In the genomic region with DNA sequence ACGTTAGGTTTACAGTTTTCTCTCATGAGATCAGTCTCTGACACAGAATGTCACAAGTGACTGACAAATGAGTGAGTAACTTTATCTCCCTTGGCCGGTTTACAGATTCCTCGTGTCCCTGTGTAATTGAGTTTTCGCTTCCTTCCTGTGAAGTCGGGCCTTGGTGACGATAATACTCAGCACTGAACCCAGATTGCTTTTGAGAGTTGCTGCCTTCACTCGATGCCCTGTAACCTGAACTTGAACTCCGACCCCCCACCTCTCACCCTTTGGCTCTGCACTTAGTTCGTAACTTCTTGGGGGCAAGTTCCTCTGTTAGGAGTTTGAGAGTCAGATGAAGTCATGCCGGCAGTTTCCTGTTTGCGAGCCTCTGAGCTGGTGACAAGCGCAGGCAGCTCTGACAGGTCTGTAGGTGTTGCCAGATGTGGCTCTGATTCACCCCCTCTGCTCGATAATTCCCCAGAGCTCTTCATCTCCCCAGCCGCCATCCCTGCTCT, we compare ENCODE assay signal across 8 mouse cellular contexts.
DNase-seq lines count a peak whose midpoint lies in the region; ATAC-seq and TF ChIP-seq lines count a peak whose summit lies in the region.

No protein-coding gene starts in this region.

- H3K36me3 ChIP-seq in neural tube, embryonic 13.5 days = no peaks in the 10 kb centered on the region
- H3K36me3 ChIP-seq in embryonic facial prominence, embryonic 13.5 days = no peaks in the 10 kb centered on the region
- no peaks in the 10 kb centered on the region for H3K36me3 ChIP-seq in lung, embryonic 15.5 days
- H3K36me3 ChIP-seq in intestine, postnatal 0 days (ENCODE audit: control insufficient read depth, insufficient read depth) = no peaks in the 10 kb centered on the region

- no peak for TF ChIP-seq CTCF in intestine, postnatal 0 days (IDR thresholded peaks at IDR 0.05; ENCODE audit: low read depth)

- ATAC-seq in neural tube, embryonic 13.5 days (ENCODE audit: low read depth) = no peak
- ATAC-seq in embryonic facial prominence, embryonic 13.5 days (ENCODE audit: insufficient number of reproducible peaks, insufficient read depth, low FRiP score, low TSS enrichment, low read depth) = no peak; the same call in 1 of the 2 replicates
- no peak for ATAC-seq in lung, embryonic 15.5 days (ENCODE audit: borderline replicate concordance, extremely low read depth, low FRiP score, low TSS enrichment)
- no peak for ATAC-seq in intestine, postnatal 0 days

- H3K27me3 ChIP-seq in neural tube, embryonic 13.5 days = no peaks in the 10 kb centered on the region
- H3K27me3 ChIP-seq in embryonic facial prominence, embryonic 13.5 days = peaks cover 2% of the 10 kb centered on the region; the same call in 1 of the 2 replicates
- no peaks in the 10 kb centered on the region for H3K27me3 ChIP-seq in lung, embryonic 15.5 days
- no peaks in the 10 kb centered on the region for H3K27me3 ChIP-seq in intestine, postnatal 0 days (replicated peaks; ENCODE audit: control insufficient read depth, insufficient read depth, low read length)

- H3K27ac ChIP-seq in neural tube, embryonic 13.5 days (replicated peaks) = peak overlapping the region; percentile 28; the same call in 1 of the 2 replicates
- no peak overlapping the region for H3K27ac ChIP-seq in embryonic facial prominence, embryonic 13.5 days
- H3K27ac ChIP-seq in lung, embryonic 15.5 days = no peak overlapping the region
- no peak overlapping the region for H3K27ac ChIP-seq in intestine, postnatal 0 days (ENCODE audit: low read depth, low read length)

- H3K4me2 ChIP-seq in neural tube, embryonic 13.5 days = no peak overlapping the region
- 0 out of 2 replicates have a peak overlapping the region, but pooled peaks have one; percentile 0 for H3K4me2 ChIP-seq in embryonic facial prominence, embryonic 13.5 days
- H3K4me2 ChIP-seq in lung, embryonic 15.5 days = peak overlapping the region; percentile 11; the same call in 1 of the 2 replicates
- no peak overlapping the region for H3K4me2 ChIP-seq in intestine, postnatal 0 days (replicated peaks; ENCODE audit: low read depth)

- 62% methylated on average over 14 of the region's 14 CpGs for WGBS in neural tube, embryonic 13.5 days
- WGBS in embryonic facial prominence, embryonic 13.5 days = 24% methylated on average over 14 of the region's 14 CpGs
- WGBS in lung, embryonic 15.5 days = 25% methylated on average over 14 of the region's 14 CpGs
- WGBS in intestine, postnatal 0 days = 65% methylated on average over 14 of the region's 14 CpGs

- H3K4me3 ChIP-seq in neural tube, embryonic 13.5 days = no peak overlapping the region
- H3K4me3 ChIP-seq in embryonic facial prominence, embryonic 13.5 days = no peak overlapping the region
- no peak overlapping the region for H3K4me3 ChIP-seq in lung, embryonic 15.5 days
- no peak overlapping the region for H3K4me3 ChIP-seq in intestine, postnatal 0 days (ENCODE audit: low read depth, low read length)

- 0 out of 2 replicates have a peak overlapping the region, but pooled peaks have one; percentile 31 for H3K9ac ChIP-seq in neural tube, embryonic 13.5 days
- no peak overlapping the region for H3K9ac ChIP-seq in embryonic facial prominence, embryonic 13.5 days
- H3K9ac ChIP-seq in lung, embryonic 15.5 days = no peak overlapping the region
- H3K9ac ChIP-seq in intestine, postnatal 0 days (ENCODE audit: low read depth, low read length) = no peak overlapping the region

- intact Hi-C loops in left cerebral cortex, postnatal 4 days (cut with DNase I) = no loop called here

- H3K9me3 ChIP-seq in neural tube, embryonic 13.5 days = no peaks in the 10 kb centered on the region
- H3K9me3 ChIP-seq in embryonic facial prominence, embryonic 13.5 days = no peaks in the 10 kb centered on the region
- H3K9me3 ChIP-seq in lung, embryonic 15.5 days = no peaks in the 10 kb centered on the region
- no peaks in the 10 kb centered on the region for H3K9me3 ChIP-seq in intestine, postnatal 0 days (ENCODE audit: control insufficient read depth)

- DNase-seq in neural tube, embryonic 10.5 days (ENCODE audit: extremely low spot score, low spot score) = no peak
- peak; percentile 62 for DNase-seq in thymus, postnatal 14 days
- DNase-seq in left cerebral cortex, postnatal 4 days = no peak
- DNase-seq in right cerebral cortex, adult 2 months (ENCODE audit: low spot score in 2 of 2) = no peak

- peaks cover 82% of the 10 kb centered on the region for H3K4me1 ChIP-seq in neural tube, embryonic 13.5 days (replicated peaks)
- peaks cover 65% of the 10 kb centered on the region for H3K4me1 ChIP-seq in embryonic facial prominence, embryonic 13.5 days
- H3K4me1 ChIP-seq in lung, embryonic 15.5 days = peaks cover 54% of the 10 kb centered on the region
- peaks cover 4% of the 10 kb centered on the region; the same call in 1 of the 2 replicates for H3K4me1 ChIP-seq in intestine, postnatal 0 days (replicated peaks; ENCODE audit: control insufficient read depth, insufficient read depth, low read length)

Comparison
In these comparisons a context has a peak if more than half of its experiments do, and no peak if none do; other contexts are left out.
1. H3K4me2 ChIP-seq: peak in embryonic facial prominence, embryonic 13.5 days (single experiment) and lung, embryonic 15.5 days (single experiment); none in neural tube, embryonic 13.5 days (single experiment) and intestine, postnatal 0 days (single experiment).